Mouse (Mus musculus) right cerebral cortex, adult 18-20 months (tissue): Measurements from ENCODE around the gene Pdcd1lg2.

Experiments used
- DNase-seq: peaks from one replicate; pipeline ENCODE4 v3.0.0; 2022; ENCODE audit warnings: mixed read lengths

The Pdcd1lg2 gene

DNA sequence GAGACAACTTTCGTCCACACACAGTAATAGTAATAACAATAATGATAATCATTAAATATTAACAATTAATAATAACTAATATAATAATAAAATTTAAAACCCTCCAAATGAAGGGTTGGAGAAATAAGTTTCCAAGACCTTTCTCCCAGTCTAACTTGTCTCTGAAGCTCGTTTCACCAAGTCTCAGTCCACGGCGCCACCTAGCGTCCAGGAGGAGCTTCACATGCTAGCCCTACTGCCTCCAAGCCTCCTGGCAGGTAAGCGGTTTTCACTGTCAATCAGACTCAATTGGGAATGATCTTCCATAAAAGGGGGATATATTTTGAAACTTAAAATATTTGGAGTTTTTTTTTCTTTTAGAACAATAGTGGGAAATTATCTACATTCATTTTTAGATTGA lies 90.8 kb downstream of the Pdcd1lg2 start:
- DNase-seq = peak; percentile 79

GRCm38 (mm10) chr19:29504131-29504530 lies 93.4 kb downstream of the Pdcd1lg2 start:
- no peak for DNase-seq

- DNase-seq = no peak
Measured at GRCm38 (mm10) chr19:29505617-29506016, 94.9 kb downstream of the Pdcd1lg2 start.

GRCm38 (mm10) chr19:29508208-29508607 lies 97.5 kb downstream of the Pdcd1lg2 start:
- no peak for DNase-seq

DNA sequence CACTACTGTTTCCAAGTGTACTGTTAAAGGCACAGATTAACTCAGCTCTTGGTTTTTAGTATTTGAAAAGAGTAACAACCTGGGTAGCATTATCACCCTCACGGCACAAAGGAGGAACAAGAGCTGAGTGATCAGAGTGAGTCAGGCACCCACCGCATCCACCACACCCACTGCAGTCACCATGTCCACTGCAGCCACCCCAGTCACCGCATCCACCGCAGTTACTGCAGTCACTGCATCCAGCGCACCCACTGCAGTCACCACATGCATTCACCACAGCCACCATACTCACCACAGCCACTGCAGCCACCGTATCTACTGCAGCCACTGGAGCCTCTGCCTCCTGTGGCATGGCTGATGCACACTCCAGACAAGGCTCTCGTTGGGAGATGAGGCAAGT lies 99.1 kb downstream of the Pdcd1lg2 start:
- DNase-seq = no peak

DNA sequence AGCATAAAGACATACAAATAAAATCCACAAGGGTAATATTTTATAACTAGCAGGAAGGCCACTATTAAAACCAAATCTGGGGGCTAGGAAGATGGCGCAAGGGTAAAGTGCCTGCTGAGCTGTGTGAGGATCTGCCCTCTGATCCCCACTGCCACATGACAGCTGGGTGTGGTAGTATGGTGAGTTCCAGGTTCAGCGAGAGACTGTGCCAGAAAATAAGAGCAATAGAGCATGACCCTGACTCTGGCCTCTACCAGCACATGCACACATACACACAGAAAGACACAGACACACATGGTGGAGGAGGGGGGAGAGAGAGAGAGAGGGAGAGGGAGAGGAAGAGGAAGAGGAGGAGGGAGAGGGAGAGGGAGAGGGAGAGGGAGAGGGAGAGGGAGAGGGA lies 101.1 kb downstream of the Pdcd1lg2 start:
- DNase-seq = no peak

DNA sequence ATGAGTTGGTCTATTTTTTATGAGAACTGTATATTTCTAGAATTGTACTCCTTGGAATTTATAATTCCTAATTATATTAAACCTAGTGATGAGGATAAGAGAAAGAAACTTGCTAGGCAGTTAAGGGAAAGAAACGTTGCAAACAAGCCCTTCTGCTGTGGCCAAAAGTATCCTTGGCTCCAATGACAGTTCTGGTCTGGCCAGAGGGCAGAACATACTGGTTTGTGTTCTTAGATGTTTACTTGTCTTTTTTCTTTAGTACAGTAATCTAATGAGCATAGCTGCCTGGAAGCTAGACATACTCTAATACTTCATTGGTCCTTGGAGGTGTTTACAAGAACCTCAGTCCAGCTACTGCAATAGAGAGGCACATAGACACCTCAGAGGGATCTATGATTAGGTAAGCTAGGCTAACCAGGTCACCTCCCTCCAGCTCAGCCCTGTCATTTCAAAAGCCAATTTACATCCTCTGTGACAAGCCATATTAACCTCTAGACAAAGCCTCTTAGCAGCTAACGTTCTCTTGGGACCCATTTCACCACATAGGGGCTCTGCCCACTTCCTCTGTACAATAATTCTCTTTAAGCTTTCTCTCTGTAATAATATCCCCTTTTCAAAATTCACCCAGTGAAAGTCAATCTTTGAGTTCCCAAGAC lies 102.5 kb downstream of the Pdcd1lg2 start:
- no peak for DNase-seq

GRCm38 (mm10) chr19:29514130-29514529 lies 103.4 kb downstream of the Pdcd1lg2 start:
- no peak for DNase-seq

DNA sequence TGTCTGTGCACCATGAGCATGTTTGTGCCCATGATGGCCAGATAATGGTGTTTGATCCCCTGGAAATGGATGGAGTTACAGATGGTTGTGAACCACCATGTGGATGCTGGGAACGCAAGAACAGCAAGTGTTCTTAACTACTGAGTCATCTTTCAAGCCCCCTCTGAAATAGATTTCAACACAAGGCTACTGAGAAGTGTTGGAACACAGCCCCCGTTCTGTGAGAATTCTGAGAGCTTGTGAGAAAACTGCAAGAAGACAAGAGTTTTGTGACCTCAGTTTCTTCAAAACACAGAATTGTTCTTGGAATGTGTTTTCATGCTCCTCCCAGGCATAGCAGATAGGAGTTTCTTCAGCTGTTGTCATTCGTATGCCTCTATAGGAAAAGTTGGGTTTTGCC lies 104.7 kb downstream of the Pdcd1lg2 start:
- no peak for DNase-seq

DNA sequence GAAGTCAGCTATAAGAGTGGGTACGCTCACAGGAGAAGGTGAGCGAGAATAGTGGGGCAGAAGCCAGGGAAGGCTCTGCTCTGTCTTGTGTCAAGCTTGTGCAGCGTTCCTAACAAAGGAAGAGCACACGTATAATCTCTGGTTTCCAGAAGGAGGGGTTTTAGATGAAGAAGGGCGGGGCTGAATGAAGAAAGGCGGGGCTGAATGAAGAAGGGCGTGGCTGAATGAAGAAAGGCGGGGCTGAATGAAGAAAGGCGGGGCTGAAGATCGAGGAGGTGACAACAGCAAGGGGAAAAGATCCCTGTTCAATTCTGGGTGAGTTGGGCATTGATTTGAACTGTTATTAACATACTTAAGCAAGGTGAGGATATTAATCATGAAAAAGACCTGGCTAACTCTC lies 105.3 kb downstream of the Pdcd1lg2 start:
- DNase-seq = no peak

- no peak for DNase-seq
Measured at GRCm38 (mm10) chr19:29518409-29518808, 107.7 kb downstream of the Pdcd1lg2 start.

DNA sequence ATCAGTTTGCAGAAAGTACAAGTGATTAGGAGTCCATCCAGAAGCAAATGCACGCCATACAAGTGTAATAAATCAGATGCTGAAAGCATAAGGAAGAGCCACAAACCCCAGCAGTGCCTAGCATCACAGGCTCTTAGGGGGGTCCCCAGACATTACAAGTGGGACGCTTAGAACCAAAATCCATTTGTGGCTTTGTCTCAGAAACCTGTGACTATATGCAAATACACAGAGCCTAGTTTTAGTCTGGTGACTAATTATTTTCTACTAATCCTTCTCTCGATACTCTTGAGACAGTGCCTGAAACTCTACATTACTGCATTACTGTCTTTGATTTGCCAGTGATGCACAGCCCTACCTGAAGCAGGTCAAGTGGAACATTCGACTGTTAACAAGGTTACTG lies 108.2 kb downstream of the Pdcd1lg2 start:
- no peak for DNase-seq
